Mouse (Mus musculus) heart, embryonic 14.5 days (tissue): ENCODE results near the gene Medag. TPM values are rescaled to one million over a fixed set of nuclear protein-coding genes. Genes with fewer than 3 reads are reported as not detected.

Source experiments
- ATAC-seq: fragments of 200-750 bp; cut with Nextera tagmentation; 2 replicates; pipeline ENCODE4 v1.8.0; 2017; ENCODE audit warnings: low read depth, moderate TSS enrichment; ENCODE audit not compliant: insufficient number of reproducible peaks, insufficient read depth, low FRiP score
- H3K27ac ChIP-seq, 2 experiments: fragments of 200-500 bp in 1 of 2; fragments of 300-500 bp in 1 of 2; sonication (generic) in 1 of 2; replicated peaks in 1 of 2; 2 replicates each; pipeline ENCODE4 v1.5.1; 2012 to 2014; ENCODE audit warnings: low read depth in 2 of 2, low read length in 2 of 2, control low read depth in 1 of 2, mild to moderate bottlenecking in 1 of 2, mixed read lengths in 1 of 2; ENCODE audit not compliant: control insufficient read depth in 1 of 2, insufficient read depth in 1 of 2
- H3K27me3 ChIP-seq: fragments of 300-500 bp; sonication (generic); 2 replicates; pipeline ENCODE4 v1.6.1; 2014; ENCODE audit warnings: mild to moderate bottlenecking, low read length, control low read depth; ENCODE audit not compliant: control insufficient read depth, insufficient read depth
- H3K36me3 ChIP-seq: fragments of 300-500 bp; sonication (generic); 2 replicates; pipeline ENCODE4 v1.6.1; 2014; ENCODE audit warnings: mild to moderate bottlenecking, control low read depth, low read length, mixed read lengths; ENCODE audit not compliant: control insufficient read depth, insufficient read depth
- H3K4me1 ChIP-seq, 2 experiments: fragments of 200-500 bp in 1 of 2; fragments of 300-500 bp in 1 of 2; sonication (generic) in 1 of 2; 2 replicates each; pipeline ENCODE4 v1.6.1; 2012 to 2014; ENCODE audit warnings: low read length in 2 of 2, control low read depth in 1 of 2, mixed read lengths in 1 of 2; ENCODE audit not compliant: control insufficient read depth in 2 of 2, insufficient read depth in 2 of 2
- H3K4me2 ChIP-seq: fragments of 300-500 bp; sonication (generic); 2 replicates; pipeline ENCODE4 v1.6.1; 2014; ENCODE audit warnings: mild to moderate bottlenecking, low read length
- H3K4me3 ChIP-seq, 2 experiments: fragments of 200-500 bp in 1 of 2; fragments of 300-500 bp in 1 of 2; sonication (generic) in 1 of 2; 2 replicates each; pipeline ENCODE4 v1.5.1; 2012 to 2014; ENCODE audit warnings: low read length in 2 of 2, mild to moderate bottlenecking in 2 of 2, control low read depth in 1 of 2, low read depth in 1 of 2, moderate library complexity in 1 of 2; ENCODE audit not compliant: control insufficient read depth in 1 of 2, insufficient read depth in 1 of 2
- H3K9ac ChIP-seq: fragments of 300-500 bp; sonication (generic); 2 replicates; pipeline ENCODE4 v1.6.1; 2014; ENCODE audit warnings: mild to moderate bottlenecking, low read length
- H3K9me3 ChIP-seq: fragments of 300-500 bp; sonication (generic); 2 replicates; pipeline ENCODE4 v1.6.1; 2016; ENCODE audit warnings: low read length, control low read depth; ENCODE audit not compliant: control insufficient read depth
- WGBS: fragments of 180-500 bp; shearing (Covaris S2); extraction: QIAGEN DNeasy Blood & Tissue Kit; methylation state at CpG from one replicate; pipeline ENCODE4 v1.1.7; 2014; 5-methylcytosine and 5-hydroxymethylcytosine counted together
- polyA plus RNA-seq: library from polyadenylated mRNA; unstranded; fragments of >200 nt; fragmentation: Nextera tagmentation; extraction: Ambion mirVana; gene quantifications from 2 replicates; pipeline ENCODE4 v1.2.1, GENCODE M21; 2014

The Medag gene
- polyA plus RNA-seq, 1 experiment from 2014 or later = 2.2 TPM

DNA sequence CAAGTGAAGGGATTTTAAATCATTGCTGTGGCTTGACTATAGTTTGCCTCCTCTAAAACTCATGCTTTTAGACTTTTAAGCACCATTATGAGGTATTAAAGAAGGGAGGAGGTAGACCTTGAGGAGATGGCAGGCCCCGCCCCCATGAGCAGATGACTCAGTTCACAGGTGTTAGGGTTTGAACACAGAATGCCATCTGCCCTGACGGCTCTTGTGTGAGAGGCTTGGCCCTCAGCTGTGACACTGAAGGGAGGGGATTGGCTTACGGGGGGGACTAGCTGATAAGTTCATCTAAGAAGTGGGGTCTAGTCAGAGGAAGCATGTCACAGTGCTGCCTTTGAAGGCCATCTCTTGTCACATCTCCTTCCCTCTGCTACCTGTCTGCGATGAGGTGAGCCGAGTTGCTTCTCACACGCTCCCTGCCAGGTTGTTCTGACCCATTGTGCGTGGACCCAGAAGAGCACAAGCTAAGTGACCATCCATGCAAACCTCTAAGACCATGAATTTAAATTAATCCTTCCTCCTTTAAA, 10.0 kb upstream of the Medag start:
- Histone ChIP-seq H3K9ac (no peak overlapping the region), H3K4me3 (no peak overlapping the region), H3K4me1 (no peaks in the 10 kb centered on the region; a peak in 1 of 4 replicates), H3K36me3 (no peaks in the 10 kb centered on the region), H3K4me2 (no peak overlapping the region), H3K9me3 (peaks cover 5% of the 10 kb centered on the region; the same call in 1 of the 2 replicates), H3K27me3 (no peaks in the 10 kb centered on the region), H3K27ac (no peak overlapping the region)
- no peak for ATAC-seq
- WGBS = 76% methylated on average over 7 of the region's 7 CpGs

DNA sequence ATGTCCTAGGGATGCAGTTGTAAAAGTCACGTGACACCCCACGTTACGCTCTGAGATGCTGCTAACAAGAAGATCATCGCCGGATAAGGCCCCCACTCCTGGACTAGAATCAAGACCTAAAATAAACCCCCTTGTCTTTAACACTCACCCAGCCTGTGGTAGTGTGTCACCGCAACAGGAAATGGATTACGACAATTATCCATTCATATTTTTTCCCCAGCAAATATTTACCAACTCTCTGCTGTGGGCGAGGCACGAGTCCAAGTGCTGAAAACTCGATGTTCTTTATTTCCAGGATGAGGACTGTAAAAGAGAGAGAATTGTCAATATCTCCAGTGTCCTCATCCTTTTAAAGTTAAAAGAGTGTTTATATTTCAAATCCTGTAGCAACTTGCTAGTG, 9.5 kb upstream of the Medag start:
- no peaks in the 10 kb centered on the region for H3K36me3 ChIP-seq
- no peaks in the 10 kb centered on the region; a peak in 1 of 4 replicates for H3K4me1 ChIP-seq
- H3K4me2 ChIP-seq = no peak overlapping the region
- H3K9ac ChIP-seq = no peak overlapping the region
- H3K27me3 ChIP-seq = no peaks in the 10 kb centered on the region
- no peak overlapping the region for H3K4me3 ChIP-seq
- no peak for ATAC-seq
- peaks cover 5% of the 10 kb centered on the region; the same call in 1 of the 2 replicates for H3K9me3 ChIP-seq
- no peak overlapping the region for H3K27ac ChIP-seq
- WGBS = 80% methylated on average over 10 of the region's 10 CpGs

DNA sequence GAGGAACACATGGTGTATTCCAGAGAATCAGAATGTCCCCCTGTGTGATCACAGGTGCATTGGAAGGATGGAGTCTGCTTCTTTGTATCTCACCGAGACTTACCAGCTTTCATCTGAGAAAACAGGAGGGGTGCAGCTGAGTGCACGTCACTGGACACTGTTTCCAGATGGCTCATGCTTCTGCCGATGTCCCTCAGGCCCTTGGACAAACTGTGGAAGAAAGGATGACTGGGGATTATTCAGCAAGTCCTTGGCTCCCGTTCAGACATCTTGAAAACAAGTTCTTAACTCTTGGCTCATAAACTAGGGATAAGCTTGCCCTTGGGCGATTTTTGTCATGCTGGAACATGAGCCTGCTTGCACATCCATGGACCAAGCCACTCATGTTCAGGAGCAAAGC, 8.2 kb upstream of the Medag start:
- Histone ChIP-seq H3K36me3 (no peaks in the 10 kb centered on the region), H3K27me3 (no peaks in the 10 kb centered on the region), H3K4me3 (no peak overlapping the region), H3K9ac (no peak overlapping the region), H3K27ac (no peak overlapping the region), H3K9me3 (peaks cover 8% of the 10 kb centered on the region; the same call in 1 of the 2 replicates), H3K4me2 (no peak overlapping the region), H3K4me1 (no peaks in the 10 kb centered on the region; a peak in 1 of 4 replicates)
- 68% methylated on average over 5 of the region's 5 CpGs for WGBS
- no peak for ATAC-seq

DNA sequence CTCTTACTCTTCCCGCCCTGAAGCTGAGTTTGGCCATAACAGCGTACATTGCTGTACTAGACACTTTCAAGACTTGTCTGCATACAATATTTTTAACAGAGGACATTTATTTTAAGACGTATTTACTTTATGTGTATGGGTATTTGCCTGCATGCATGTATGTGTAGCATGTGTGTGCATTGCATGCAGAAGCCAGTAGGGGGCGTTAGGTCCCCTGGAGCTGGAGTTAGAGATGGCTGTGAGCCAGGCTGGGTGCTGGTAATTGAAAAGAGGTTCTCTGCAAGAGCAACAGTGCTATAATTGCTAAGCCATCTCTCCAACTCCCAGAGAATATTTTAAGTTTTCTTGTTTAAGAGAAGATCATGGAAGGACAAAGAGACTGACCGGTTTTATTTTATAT, 6.8 kb upstream of the Medag start:
- WGBS = 76% methylated on average over 5 of the region's 5 CpGs

DNA sequence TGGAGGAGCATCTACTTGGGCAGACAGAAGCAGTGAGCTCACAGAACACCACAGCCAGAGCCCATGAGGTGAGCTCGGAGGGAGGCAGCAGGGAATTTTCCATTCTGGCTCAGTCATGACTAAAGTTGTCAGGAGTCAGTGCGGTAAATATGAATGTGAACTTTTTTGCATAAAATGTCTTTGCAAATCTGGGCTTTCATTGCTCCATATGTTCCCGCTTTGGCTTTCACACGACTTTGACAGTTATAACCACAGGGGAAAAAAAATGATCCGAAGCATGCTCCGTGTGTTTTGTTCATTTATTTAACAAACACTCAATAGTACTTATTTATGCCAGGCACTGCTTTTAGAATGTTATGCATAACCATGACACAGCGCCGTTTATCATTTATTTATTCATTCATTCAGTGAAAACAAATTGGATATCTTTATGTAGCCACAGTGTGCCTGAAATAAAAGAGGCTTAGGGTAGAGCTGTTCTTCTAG, 4.7 kb upstream of the Medag start:
- Histone ChIP-seq H3K4me2 (no peak overlapping the region), H3K9me3 (peaks cover 8% of the 10 kb centered on the region; the same call in 1 of the 2 replicates), H3K4me3 (no peak overlapping the region), H3K27ac (no peak overlapping the region), H3K27me3 (peaks cover 4% of the 10 kb centered on the region; the same call in 1 of the 2 replicates), H3K9ac (no peak overlapping the region), H3K4me1 (peaks cover 6 to 8% of the 10 kb centered on the region in 2 experiments; a peak in 3 of 4 replicates), H3K36me3 (no peaks in the 10 kb centered on the region)
- WGBS = 88% methylated on average over 8 of the region's 8 CpGs
- no peak for ATAC-seq

More for the DNA sequence above, 6.8 kb upstream of the Medag start:
- Histone ChIP-seq H3K36me3 (no peaks in the 10 kb centered on the region), H3K4me2 (no peak overlapping the region), H3K4me1 (no peaks in the 10 kb centered on the region; a peak in 1 of 4 replicates), H3K9ac (no peak overlapping the region), H3K27me3 (no peaks in the 10 kb centered on the region), H3K4me3 (no peak overlapping the region), H3K27ac (no peak overlapping the region), H3K9me3 (peaks cover 8% of the 10 kb centered on the region; the same call in 1 of the 2 replicates)
- no peak for ATAC-seq

DNA sequence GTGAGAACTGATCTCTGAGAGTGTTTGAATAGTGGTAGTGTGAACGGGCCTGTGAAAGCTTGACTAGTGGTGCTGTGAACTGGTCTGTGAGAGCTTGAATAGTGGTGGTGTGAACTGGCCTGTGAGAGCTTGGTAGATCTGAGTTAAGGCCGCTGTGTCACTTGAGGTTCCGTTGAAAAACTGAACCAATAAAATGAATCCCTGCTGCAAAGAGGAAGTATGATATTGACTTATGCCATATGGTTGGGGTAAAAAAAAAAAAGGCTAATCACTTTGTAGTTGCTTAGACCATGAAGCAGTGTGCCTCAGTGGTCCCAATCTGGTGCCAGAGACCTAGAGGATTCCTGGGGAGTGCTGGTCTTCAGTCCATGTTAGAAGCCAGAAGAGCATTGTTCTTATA, 2.0 kb upstream of the Medag start:
- ATAC-seq = no peak
- peaks cover 4% of the 10 kb centered on the region; the same call in 1 of the 2 replicates for H3K9me3 ChIP-seq
- H3K4me3 ChIP-seq = no peak overlapping the region
- WGBS = 92% methylated on average over 3 of the region's 3 CpGs
- H3K27ac ChIP-seq = no peak overlapping the region
- H3K36me3 ChIP-seq = no peaks in the 10 kb centered on the region
- no peak overlapping the region for H3K4me2 ChIP-seq
- peaks cover 13% of the 10 kb centered on the region for H3K27me3 ChIP-seq
- H3K9ac ChIP-seq = no peak overlapping the region
- peaks cover 8 to 14% of the 10 kb centered on the region in 2 experiments; a peak in 3 of 4 replicates for H3K4me1 ChIP-seq

DNA sequence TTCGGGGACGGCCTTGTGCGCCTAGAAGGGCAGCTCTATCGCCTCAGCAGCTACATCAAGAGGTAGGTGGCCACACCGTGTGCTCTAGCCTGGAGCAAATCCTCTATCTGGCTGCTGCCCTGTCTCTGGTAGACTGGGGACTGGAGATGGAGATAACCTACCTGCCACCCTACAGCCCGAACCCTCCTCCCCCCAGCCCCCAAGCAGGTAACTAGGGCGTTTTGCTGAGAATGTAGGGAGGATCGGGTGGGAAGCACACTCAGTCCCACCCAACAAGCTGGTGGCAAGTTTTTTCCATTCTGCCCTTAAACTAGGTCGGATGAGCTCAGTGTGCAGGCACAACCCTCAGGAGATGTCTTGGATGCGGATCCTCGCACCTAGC, 636 bp downstream of the Medag start:
- peak overlapping the region; percentile 71 for H3K9ac ChIP-seq

More for the DNA sequence above, 636 bp downstream of the Medag start:
- H3K4me3 ChIP-seq = peak overlapping the region; percentile 37 to 45
- no peak for ATAC-seq
- H3K4me2 ChIP-seq = peak overlapping the region; percentile 90
- no peaks in the 10 kb centered on the region for H3K36me3 ChIP-seq
- 32% methylated on average over 11 of the region's 11 CpGs for WGBS
- H3K27me3 ChIP-seq = peaks cover 13% of the 10 kb centered on the region
- H3K27ac ChIP-seq = no peak overlapping the region
- H3K4me1 ChIP-seq = peaks cover 8 to 14% of the 10 kb centered on the region in 2 experiments; a peak in 3 of 4 replicates
- H3K9me3 ChIP-seq = peaks cover 4% of the 10 kb centered on the region; the same call in 1 of the 2 replicates
